Mouse (Mus musculus) B cell, adult 2 months (primary cell): Measurements from ENCODE around the gene Stk36.
A peak's percentile ranks its signal among the peaks of the same experiment; 100 is the strongest.

ENCODE experiments used
- DNase-seq, 2 experiments: peaks; one replicate each; pipeline ENCODE4 v3.0.0; 2022

Gene Stk36

GRCm38 (mm10) chr1:74601267-74601962 lies at the start of gene Stk36, which contains the start of gene Rnf25:
Gene Stk36, plus strand, starts transcription at chr1:74601445.
Gene Rnf25, minus strand, starts transcription at chr1:74601397.
- DNase-seq: peak; percentile 78 to 80

GRCm38 (mm10) chr1:74559061-74559460 lies 42.2 kb upstream of the Stk36 start:
- DNase-seq: no peak

- no peak for DNase-seq
Observed at GRCm38 (mm10) chr1:74565834-74566233, 35.4 kb upstream of the Stk36 start.

- no peak for DNase-seq
Observed at GRCm38 (mm10) chr1:74569739-74570719, 31.2 kb upstream of the Stk36 start.

GRCm38 (mm10) chr1:74582621-74583020 lies 18.6 kb upstream of the Stk36 start:
- DNase-seq: no peak

- no peak for DNase-seq
Observed at GRCm38 (mm10) chr1:74584616-74585398, 16.4 kb upstream of the Stk36 start.

GRCm38 (mm10) chr1:74587233-74587772 lies 13.9 kb upstream of the Stk36 start:
- DNase-seq: no peak

GRCm38 (mm10) chr1:74587773-74588445 lies 13.3 kb upstream of the Stk36 start, which contains the start of the genes Zfp142 and Bcs1l:
Gene Zfp142, minus strand, starts transcription at chr1:74588246.
Gene Bcs1l, plus strand, starts transcription at chr1:74588289.
- peak; percentile 98 for DNase-seq

- no peak for DNase-seq
Observed at GRCm38 (mm10) chr1:74594434-74594833, 6.8 kb upstream of the Stk36 start.

GRCm38 (mm10) chr1:74600501-74601266 lies 561 bp upstream of the Stk36 start:
- DNase-seq: no peak

- no peak for DNase-seq
Observed at GRCm38 (mm10) chr1:74624183-74624582, 22.9 kb downstream of the Stk36 start.

GRCm38 (mm10) chr1:74626076-74626475 lies 24.8 kb downstream of the Stk36 start:
- DNase-seq: no peak

- DNase-seq: no peak
Observed at GRCm38 (mm10) chr1:74628001-74628400, 26.8 kb downstream of the Stk36 start.

GRCm38 (mm10) chr1:74632734-74633133 lies 31.5 kb downstream of the Stk36 start:
- DNase-seq: no peak

GRCm38 (mm10) chr1:74643524-74643923 lies 42.3 kb downstream of the Stk36 start:
- DNase-seq: no peak

- DNase-seq: peak; percentile 9 to 23
Observed at GRCm38 (mm10) chr1:74643926-74644325, 42.7 kb downstream of the Stk36 start.

GRCm38 (mm10) chr1:74661448-74662195 lies 60.4 kb downstream of the Stk36 start, which contains the start of gene Ttll4:
Gene Ttll4, plus strand, starts transcription at chr1:74661745.
- DNase-seq: peak; percentile 87 to 89

GRCm38 (mm10) chr1:74662253-74662865 lies 61.1 kb downstream of the Stk36 start:
- no peak for DNase-seq

GRCm38 (mm10) chr1:74665153-74665552 lies 63.9 kb downstream of the Stk36 start:
- no peak for DNase-seq

GRCm38 (mm10) chr1:74668371-74668770 lies 67.1 kb downstream of the Stk36 start:
- no peak for DNase-seq
